Mouse (Mus musculus): ENCODE data around the gene Dram1. TPM values are rescaled to one million over a fixed set of nuclear protein-coding genes. Genes with fewer than 3 reads are reported as not detected.

Gene Dram1
- polyA plus RNA-seq, 3 experiments from 2014 or later, result 1.3 to 1.8 (median 1.7) TPM

DNA sequence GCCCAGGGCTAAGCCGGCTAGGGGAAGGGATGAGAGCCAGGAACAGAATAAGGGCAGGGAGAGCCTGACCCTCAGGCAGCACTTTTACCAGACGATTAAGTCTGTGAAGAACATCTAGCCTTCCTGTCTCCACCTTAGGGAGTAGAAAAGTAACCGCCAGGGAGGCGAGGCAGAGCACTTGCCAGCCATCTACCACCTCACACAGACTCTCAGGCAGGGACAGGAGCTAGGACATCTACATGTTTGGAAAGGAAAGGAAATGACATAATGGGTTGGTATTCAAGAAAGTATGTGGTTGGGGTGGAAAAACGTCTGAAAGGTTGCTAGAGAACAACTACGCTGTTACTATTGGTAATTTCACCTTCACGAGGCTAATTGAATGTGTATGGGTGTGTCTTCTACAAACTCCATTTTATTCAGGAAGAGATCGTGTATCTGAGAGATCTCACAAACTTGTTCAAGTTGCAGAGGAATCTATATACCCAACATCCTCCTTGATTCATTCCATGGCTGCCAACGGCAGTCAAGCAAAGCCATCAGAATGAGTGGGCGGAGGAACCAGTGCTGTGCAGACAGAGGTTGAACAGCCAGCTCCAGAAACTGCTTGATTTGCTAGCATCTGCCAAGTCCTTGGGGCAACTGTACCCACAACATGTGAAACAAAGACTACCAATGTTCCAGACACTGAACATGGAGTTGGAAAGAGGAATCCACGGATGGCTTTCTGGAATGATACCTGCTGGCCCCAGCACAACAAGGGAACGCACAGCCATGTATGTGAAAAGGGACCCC, 32.2 kb downstream of the Dram1 start:
- peak; percentile 48 for ATAC-seq

DNA sequence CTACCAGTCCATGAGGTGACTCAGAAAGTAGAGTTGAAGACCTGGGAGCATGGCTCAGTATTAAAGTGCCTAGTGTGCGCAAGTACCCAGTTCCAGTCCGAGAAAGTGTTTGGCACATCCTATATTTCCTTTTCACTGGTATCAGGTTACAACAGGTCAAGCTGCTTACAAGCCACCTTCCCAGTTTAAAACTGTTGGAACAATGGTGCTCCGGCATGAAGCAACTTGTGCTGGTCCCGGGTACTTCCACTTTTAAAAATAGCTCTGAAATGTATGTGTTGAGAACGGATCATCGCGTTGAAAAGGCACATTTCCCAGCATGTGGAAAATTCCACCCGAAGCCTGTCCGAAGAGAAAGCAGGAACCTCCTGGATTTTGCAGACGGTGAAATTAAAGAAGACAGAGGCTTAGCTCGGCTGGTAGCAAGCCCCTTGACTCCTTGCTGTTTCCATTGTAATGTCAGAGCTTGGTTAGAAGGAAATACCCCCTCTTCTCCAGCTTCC, 32.9 kb downstream of the Dram1 start:
- no peak for ATAC-seq

DNA sequence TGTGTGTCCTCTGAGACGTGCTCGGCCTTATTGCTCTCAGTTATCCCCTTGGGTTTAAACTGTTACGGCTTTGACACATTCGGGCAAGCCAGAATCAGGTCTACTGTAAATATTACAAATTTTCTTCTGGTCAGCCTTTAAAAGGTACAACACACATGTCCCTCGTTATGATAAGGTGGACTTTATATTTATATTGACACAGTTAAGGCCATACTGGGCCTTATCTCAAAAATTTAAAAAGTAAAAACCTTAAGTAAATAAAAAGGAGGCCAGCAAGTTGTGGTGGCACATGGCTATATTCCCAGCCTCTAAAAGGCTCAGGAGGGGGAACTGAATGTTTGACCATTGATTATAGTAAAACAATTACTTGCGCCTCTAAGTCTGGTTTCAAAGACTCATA, 37.5 kb downstream of the Dram1 start:
- no peak for ATAC-seq

DNA sequence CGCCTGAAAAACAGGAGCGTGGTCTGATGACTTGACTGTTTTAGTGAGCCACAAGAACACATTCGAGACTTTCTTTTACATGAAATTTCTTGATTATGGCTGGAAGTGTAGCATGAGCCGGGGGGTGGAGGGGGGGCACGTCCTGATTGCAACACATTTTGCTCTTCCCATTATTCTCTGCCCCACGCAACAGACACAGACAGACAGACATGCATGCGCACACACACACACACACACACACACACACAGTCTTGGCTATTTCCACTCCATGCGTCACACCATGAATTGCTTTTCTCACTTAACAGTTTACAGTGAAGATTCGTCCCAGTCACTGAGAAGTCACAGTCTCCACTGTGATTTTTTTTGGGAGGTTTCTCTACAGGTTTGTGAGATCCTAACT, 38.2 kb downstream of the Dram1 start:
- ATAC-seq, result no peak

DNA sequence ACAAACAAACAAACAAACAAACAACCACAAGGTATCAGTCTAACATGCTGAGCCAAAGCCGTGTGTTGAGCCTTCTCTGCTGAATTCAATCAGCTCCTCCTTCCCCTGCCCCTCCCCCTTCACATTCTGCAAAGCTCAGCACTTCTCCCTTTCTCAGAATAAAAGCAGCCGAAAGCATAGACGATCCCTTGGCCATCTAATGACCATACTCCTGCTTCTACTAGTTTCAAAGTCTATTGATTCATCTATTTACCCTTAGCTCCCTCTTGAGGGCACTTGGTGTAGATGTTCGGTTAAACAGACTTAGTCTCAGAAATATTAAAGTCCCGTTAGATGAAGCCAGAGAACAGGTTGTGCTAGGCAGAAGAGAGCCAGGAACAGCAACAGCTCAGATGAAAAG, 48.2 kb downstream of the Dram1 start:
- no peak for ATAC-seq

DNA sequence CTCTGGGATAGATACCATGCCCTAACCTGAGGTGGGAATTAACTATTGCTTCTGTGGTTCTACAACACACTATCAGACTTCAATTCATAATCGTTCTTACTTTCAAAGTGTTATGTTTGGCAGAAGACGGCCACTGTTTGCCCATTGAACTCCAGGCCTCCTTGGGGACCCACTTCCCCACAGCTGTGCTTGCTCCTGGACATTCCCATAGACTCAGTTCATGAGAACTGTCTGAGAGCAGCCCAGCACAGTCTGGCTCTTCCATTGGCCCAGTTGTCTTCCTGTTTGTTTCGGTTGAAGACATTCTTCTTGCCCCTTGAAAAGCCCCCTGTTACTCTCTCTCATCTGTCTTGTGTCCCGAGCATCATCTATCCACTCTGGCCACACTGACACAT, 50.8 kb downstream of the Dram1 start:
- no peak for ATAC-seq

DNA sequence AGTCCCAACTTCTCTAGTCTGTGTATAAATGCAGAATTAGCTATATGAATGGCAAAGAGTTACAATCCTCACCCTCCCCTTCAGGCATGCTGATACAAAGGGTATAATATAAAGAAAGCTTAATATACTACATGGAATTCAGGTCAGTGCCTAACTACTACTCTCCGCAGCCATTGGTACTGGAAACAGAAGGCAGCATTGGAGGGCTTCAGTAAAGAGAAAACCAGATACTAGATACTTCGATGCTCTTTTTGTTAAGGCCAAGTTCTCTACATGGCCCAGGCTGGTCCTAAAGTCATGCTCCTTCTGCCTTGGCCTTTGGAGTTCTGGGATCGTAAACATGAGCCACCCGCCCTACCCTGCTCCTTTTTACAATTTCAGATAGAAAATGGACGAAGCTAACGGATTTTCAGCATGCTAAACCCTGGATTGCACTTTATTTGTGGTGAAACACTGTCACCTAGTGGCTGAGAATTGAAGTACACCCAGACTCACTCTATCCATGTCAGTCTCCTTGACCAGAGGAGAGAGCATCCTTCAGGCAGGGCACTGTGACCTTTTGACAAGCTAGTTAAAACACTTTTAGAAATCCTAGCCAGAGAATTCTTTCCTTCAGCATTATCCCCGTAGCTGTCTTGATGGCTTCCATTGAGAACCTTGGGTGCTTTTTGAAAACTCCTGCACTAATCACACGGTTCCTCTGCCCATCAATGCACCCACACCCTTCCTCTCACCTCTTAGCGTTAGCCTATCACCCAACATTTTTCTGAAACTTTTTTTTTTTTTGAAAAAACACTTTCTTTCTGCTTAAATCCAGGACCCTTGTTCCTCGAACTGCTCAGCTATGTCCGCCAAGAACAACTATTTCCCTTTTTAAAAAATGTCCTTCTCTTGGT, 51.5 kb downstream of the Dram1 start:
- peak; percentile 86 for ATAC-seq

DNA sequence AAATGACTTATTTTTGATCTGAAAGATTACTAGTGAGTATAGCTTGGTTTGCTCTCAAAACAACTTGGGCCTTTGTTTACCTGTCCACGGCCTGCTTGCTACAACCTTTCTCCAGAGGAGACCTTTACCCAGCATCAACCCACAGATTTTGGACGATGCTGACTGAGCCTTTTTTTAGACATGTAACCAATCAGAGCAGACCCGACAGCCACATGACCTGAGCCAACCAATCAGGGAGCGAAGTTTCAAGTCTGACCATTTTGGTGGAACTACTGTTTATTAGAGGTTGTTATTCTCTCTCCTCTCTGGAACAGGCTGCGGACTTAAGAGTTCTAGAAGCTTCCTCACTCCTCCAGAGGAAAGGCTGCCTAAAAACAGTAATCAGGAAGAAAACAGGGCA, 57.1 kb downstream of the Dram1 start:
- ATAC-seq, result no peak

DNA sequence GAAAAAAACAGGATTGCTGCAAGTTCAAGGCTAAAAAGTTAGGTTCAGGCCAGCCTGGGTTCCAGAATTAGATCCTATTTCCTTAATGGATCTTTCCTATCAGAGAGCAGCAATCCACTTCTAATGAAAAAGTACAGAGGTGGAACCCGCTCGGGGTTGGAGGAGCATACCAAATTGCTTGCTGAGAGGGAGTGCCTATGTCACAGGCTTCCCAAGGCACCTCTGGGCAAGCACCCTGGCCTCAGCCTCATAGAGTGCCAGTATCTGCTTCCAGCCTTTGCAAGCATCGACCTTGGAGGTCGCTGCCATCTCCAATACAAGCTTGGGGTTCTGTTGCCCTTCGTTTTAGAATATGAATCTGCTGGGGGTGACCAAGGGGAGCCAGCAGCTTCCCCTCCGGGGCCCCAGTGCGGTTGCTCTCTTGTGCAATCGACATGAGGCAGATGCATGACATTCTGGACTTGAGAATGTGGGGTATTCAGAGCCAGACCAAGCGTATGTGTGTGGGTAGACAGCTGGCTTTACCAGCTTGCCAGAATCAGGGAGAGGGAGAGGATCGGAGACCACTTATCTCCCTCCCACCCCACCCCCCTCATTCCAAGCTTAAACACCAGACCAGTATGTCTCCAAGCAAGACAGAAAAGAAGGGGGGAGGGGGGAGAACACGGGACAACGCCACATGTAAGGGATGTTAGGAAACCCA, 58.0 kb downstream of the Dram1 start:
- no peak for ATAC-seq

DNA sequence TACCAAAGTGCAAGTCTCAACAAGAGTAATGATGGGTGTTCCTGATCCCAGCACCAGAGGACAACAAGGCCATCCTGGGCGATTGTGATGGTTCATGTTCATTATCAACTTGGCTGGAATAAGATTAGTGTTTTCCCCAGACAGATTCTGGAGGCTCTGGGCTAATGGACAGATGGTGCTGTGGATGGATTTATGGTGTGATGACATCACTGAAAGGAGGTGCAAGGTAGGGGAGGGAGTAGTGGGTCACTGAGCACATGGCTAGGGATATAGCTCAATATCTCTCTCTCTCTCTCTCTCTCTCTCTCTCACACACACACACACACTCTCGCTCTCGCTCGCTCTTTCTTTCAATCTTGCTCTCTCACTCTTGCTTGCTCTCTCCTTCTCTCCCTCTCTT, 60.7 kb downstream of the Dram1 start:
- no peak for ATAC-seq

DNA sequence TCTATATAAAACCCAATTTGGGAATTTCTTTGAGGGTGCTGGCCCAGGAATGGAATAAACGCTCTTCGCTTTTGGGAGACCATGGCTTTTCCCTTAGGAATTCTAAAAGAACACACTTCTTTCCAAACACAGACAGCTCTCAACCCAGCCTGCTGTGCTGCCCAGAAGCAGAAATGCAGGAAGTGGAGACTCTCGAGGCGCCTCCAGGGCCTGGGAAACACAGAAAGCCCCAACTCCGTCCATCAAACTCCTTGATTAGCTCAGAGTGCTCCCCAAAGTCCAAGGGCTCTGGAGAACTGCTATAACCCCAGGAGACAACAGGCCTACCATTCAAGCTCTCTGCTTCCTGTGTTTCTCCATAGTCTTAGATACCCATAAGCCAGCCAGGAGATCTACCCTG, 61.7 kb downstream of the Dram1 start:
- no peak for ATAC-seq

DNA sequence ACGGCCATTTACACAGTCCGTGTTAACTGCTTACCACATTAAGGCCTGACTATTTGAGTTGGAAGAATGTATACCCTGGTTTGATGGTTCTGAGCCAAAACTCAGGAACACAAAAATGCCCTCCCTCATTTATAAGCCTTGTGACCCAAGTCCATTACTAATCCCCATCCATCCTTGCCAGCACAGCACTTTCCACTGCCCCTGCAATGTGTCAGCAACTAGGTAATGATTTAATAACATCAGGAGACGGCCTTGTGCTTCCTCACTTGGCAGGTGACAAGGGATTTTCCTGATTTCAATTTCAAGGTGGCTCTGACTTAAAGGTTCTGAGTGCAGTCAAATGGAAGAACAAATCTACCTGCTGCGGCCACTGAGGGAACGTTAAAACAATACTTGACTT, 64.0 kb downstream of the Dram1 start:
- ATAC-seq, result no peak

DNA sequence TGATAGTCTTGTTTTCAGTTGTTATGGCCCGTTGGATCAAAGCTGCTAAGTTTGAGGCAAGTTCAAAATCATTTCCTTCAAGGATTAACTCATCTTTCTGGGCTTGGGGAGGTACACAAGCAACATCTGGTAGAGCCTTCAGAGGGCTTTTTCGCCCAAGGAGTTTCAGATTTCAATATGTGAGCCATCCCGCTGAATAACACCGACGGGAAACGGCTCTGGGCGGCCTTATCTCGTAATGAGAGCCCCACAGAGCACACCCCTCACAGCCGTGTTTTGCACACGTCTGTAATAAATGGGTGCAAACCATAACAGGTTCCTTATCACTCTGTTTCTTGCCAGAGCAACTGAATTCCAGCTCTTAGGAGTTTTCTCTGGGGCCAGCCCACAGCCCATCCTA, 69.0 kb downstream of the Dram1 start:
- no peak for ATAC-seq

DNA sequence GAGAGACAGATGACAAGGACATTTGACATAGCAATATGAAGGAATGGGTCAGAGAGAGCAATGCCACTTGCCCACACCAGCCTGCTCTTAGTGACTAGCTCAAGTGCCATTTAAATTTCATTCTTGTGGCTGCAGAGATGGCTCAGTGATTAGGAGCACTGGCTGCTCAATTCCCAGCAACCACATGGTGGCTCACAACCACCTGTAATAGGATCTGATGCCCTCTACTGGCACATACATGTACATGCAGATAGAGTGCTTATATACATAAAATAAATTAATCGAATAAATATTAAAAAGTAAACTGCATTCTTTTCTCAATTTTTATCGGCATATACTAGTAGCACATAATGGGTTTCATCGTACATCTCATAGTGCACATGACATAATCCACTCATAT, 72.6 kb downstream of the Dram1 start:
- no peak for ATAC-seq

DNA sequence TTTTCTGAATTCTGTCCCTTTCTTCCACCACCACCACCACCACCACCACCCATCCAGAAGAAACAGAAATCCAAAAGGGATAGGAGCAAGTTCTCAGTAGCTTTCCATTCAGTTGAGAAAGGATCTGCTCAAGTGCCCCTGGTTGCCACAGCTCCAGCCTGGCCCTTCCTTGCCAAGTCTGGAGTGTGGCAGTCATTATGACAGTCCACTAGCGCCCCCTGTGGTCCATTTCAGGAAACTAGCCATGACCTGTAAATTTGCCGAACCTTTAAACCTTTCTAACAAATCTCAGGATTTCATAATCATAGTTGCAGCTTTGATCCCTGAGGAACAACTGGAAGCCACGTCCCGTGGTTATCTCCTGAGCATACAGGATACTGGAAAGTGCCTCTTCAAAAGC, 74.6 kb downstream of the Dram1 start:
- ATAC-seq, result peak; percentile 48

DNA sequence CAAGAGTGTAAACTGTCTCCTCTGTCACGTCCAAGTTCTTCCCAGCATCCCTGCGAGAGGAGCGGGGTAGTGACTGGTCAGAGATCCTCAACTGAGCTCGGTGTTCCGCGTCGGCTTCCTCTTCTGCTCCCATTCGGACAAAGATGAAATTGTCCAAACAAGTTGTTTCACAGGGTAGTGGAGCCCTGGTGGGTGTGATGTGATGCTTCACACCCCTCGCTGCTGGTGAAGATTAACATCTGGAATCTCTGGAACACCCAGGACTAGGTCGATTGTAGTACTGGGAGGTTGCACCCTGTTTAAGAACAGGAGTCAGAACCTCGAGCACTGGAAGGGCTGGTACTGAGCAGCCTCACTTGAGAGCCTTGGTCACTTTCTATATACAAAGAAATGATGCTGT, 75.8 kb downstream of the Dram1 start:
- ATAC-seq, result no peak

DNA sequence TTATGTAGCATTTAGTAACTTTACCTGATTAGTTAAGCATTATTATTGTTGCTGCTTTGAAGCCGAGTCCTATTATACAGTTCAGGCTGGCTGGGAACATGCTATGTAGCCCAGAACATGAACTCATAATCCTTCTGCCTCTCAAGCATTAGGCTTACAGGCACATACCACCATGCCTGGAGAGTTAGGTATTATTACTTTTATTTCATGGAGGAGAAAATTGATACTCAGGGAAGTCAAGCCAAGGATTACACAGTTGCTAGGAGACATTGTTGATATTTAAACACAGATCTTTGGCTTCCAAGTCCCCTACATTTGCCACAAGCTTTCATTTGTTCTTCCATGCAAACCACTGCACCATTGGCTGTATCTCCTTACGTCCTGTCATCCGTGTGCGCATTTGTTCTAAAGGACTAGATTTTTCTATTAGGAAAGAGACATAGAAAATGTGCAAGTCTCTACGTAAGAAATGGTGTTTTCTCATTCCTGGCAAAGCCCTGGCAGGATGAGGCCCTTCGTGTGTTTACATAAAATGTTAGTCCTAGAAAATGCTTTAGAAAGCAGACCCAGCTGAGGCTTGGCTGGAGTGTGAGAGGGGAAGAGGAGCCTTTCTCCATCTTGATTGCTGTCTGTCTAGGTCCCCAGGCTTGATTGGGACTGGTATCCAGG, 76.9 kb downstream of the Dram1 start:
- ATAC-seq, result no peak

DNA sequence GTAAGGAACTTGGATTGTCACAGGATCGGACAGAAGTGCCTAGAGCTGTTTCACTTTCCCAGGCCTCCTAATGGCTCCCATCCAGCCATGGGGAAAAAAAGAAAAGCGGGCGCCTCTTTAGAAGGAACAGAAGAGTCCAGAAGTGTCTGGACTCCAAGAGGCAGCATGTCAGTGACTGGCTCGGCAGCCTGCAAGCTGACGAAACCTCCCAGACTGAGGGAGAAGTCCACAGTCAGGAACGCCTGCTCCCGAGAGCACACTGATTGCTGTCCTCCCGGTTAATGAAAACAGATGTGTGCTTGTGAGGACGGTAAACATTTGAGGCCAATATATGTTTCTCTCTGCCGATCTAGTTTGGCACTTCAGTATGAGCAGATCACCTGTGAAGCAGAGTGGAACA, 81.9 kb downstream of the Dram1 start:
- no peak for ATAC-seq

DNA sequence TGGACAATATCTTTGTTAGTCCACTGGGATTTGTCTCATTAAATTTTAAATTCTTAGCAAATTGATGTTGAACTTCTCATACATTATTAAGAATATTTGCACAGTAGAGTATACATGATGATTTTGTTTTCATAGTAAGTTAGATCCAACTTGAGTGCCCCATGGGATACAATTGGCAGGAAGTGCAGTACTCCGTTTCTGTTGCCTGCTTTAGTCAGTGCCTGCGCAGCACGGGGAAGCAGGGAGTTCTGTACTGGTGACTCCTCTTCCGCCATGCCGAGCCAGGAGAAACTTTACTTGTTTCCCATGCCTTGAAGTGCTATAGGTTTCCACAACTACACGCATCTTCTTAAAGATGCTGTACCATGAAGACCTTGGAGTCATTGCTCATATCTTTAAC, 83.8 kb downstream of the Dram1 start:
- ATAC-seq, result no peak

DNA sequence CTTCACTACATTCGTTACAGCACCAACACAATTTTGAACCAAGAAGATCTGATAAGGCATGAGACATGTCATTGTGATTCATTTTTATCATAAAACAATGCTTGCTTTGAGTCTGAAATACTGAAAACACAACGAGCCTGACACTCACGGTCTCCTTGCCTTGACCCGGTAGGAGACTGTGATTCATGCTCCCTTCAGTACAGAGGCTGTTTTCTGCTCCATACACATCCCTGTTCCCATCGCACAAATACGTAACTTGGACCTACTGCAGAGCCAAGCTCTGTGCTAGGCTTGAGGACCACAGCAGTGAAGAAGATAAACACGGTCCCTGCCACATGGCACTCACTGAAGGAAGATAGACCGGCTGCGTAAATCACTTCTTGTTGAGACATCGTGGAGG, 90.8 kb downstream of the Dram1 start:
- ATAC-seq, result no peak

DNA sequence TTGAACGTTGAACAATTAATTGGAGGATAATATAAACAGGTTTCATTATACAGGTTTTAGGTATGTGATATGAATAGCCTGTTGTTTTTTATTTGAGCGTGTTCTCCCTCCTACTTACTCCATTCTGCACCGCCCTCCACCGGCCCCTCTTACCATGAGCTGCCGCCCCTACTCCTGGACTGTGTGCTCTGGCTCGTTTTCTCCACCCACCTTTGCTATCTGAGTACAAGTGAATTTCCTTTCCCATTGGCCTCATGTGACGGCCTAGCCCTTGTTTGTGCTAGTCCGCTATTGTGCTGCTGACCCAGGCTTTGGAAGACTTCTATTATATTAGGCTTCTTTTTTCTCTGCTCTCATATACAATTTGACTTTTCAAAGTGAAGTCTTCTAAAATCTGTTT, 91.6 kb downstream of the Dram1 start:
- no peak for ATAC-seq

DNA sequence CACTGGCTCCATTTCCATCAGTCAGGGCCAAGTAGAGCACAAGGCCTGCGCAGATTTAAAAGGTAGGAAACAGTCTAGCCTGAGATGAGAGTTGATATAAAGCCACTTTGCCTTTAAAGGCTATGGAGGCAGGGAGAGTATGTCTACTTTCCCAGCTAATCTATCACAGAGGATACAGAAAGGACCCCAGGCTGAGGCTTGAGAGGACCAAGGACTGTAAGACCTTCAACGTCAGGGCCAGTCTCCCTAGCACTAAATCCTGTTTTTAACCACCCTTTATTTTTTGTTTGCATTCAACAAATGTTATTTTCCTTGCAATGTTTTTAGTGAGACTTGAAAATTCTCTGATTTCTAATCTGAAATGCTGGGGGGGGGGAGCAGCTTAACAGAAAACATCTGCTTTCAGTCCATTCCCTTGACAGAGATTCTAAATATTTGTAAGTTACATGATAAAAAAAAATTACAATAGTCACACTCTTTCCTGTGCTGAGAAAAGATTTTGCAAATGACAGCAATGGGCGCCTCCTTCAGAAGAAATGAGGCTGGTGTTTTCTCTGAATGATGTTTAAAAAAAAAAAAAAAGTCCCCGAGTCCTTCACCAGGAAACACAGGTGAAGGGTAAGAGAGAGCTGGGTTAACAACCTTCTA, 94.4 kb downstream of the Dram1 start:
- no peak for ATAC-seq
